Mouse (Mus musculus): ENCODE data around the gene Vmn1r121.
"Not testable (repeated sequence)": the region's sequence is repeated elsewhere in the genome, so short reads cannot be mapped to it uniquely, and the experiment has no call there.

Gene Vmn1r121

GRCm38 (mm10) chr7:21098413-21098812 is at the start of gene Vmn1r121:
TSS of gene Vmn1r121 (minus strand) at chr7:21098513.
- DNase-seq (ENCODE audit: low spot score): not testable (repeated sequence)

- not testable (repeated sequence) for DNase-seq (ENCODE audit: low spot score)
These were observed 35.7 kb upstream of the Vmn1r121 start, which contains the start of gene Vmn1r122 for GRCm38 (mm10) chr7:21134028-21134427. TSS of gene Vmn1r122 (minus strand) at chr7:21134128.

DNA sequence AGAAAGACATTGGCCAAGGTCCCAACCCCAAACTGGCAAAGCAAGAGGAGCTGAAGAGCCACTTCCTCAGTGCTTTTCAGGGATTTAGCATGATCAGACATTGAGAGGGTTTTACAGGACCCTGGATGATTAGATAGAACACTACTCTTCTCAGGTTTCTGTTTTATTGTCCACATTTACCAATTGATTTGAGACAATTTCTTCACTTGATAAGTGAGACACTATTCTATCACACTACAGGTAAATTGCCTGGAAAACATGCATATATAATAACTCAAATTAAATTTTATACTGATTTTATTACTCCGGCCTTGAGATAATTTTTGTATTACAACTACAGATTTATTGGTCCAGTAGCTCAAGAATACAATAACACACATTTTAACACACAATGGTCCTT is 44.6 kb downstream of the Vmn1r121 start, which contains the start of gene Vmn1r120:
TSS of gene Vmn1r120 (minus strand) at position 101 of the 400 bp plus-strand sequence.
- DNase-seq (ENCODE audit: low spot score): not testable (repeated sequence)

Data from ovary, postnatal 14 days (tissue).